Mouse (Mus musculus) heart, embryonic 10.5 days (tissue): ENCODE measurements at regions not wholly inside any gene's neighbourhood (a gene's known extent, or its start where the extent isn't known, plus 50 kb on each side); places are given as distances from the start of the nearest gene placed in this dataset.
"Not testable (repeated sequence)": the region's sequence is repeated elsewhere in the genome, so short reads cannot be mapped to it uniquely, and the experiment has no call there.

Source experiments
- DNase-seq: peaks from one replicate; pipeline ENCODE4 v3.0.0-alpha.2; 2017; ENCODE audit warnings: low spot score
- H3K27ac ChIP-seq: fragments of 300-500 bp; sonication (generic); 2 replicates; pipeline ENCODE4 v1.5.1; 2016; ENCODE audit warnings: mild to moderate bottlenecking
- H3K27me3 ChIP-seq: fragments of 300-500 bp; sonication (generic); 2 replicates; pipeline ENCODE4 v1.6.1; 2016; ENCODE audit warnings: mild to moderate bottlenecking; ENCODE audit not compliant: poor library complexity, insufficient read depth, severe bottlenecking
- H3K36me3 ChIP-seq: fragments of 300-500 bp; sonication (generic); 2 replicates; pipeline ENCODE4 v1.6.1; 2016; ENCODE audit warnings: mild to moderate bottlenecking, moderate library complexity
- H3K4me1 ChIP-seq: fragments of 300-500 bp; sonication (generic); 2 replicates; pipeline ENCODE4 v1.6.1; 2016; ENCODE audit warnings: mild to moderate bottlenecking
- H3K4me3 ChIP-seq: fragments of 300-500 bp; sonication (generic); 2 replicates; pipeline ENCODE4 v1.5.1; 2016; ENCODE audit warnings: mild to moderate bottlenecking, moderate library complexity
- H3K9me3 ChIP-seq: fragments of 300-500 bp; sonication (generic); 2 replicates; pipeline ENCODE4 v1.6.1; 2016; ENCODE audit warnings: mild to moderate bottlenecking, moderate library complexity
- WGBS: fragments of 180-500 bp; shearing (Covaris S2); methylation state at CpG from one replicate; pipeline ENCODE4 v1.1.7; 2016; 5-methylcytosine and 5-hydroxymethylcytosine counted together

GRCm38 (mm10) chr6:37775151-37775550 lies 95.5 kb upstream of the Trim24 start:
- Histone ChIP-seq H3K9me3 (no peaks in the 10 kb centered on the region), H3K4me1 (no peaks in the 10 kb centered on the region), H3K27ac (no peak overlapping the region), H3K27me3 (no peaks in the 10 kb centered on the region), H3K36me3 (no peaks in the 10 kb centered on the region), H3K4me3 (no peak overlapping the region)
- DNase-seq = no peak

GRCm38 (mm10) chr6:37779893-37780292 lies 90.7 kb upstream of the Trim24 start:
- Histone ChIP-seq H3K36me3 (no peaks in the 10 kb centered on the region), H3K4me3 (no peak overlapping the region), H3K9me3 (peaks cover 4% of the 10 kb centered on the region; the same call in 1 of the 2 replicates), H3K4me1 (no peaks in the 10 kb centered on the region), H3K27me3 (no peaks in the 10 kb centered on the region), H3K27ac (no peak overlapping the region)
- no peak for DNase-seq

GRCm38 (mm10) chr6:37781894-37782293 lies 88.7 kb upstream of the Trim24 start:
- H3K4me1 ChIP-seq = no peaks in the 10 kb centered on the region
- no peak overlapping the region for H3K4me3 ChIP-seq
- no peak overlapping the region for H3K27ac ChIP-seq
- no peaks in the 10 kb centered on the region for H3K27me3 ChIP-seq
- peaks cover 4% of the 10 kb centered on the region; the same call in 1 of the 2 replicates for H3K9me3 ChIP-seq
- no peak for DNase-seq
- no peaks in the 10 kb centered on the region for H3K36me3 ChIP-seq

GRCm38 (mm10) chr6:37785280-37785679 lies 85.3 kb upstream of the Trim24 start:
- H3K27me3 ChIP-seq, H3K4me3 ChIP-seq, H3K36me3 ChIP-seq, H3K4me1 ChIP-seq, H3K27ac ChIP-seq, H3K9me3 ChIP-seq, DNase-seq: not testable (repeated sequence)
- WGBS = 77% methylated on average over 3 of the region's 3 CpGs

GRCm38 (mm10) chr6:37785741-37786140 lies 84.9 kb upstream of the Trim24 start:
- Histone ChIP-seq H3K36me3 (no peaks in the 10 kb centered on the region), H3K4me1 (no peaks in the 10 kb centered on the region), H3K27ac (no peak overlapping the region), H3K4me3 (no peak overlapping the region), H3K9me3 (peaks cover 4% of the 10 kb centered on the region; the same call in 1 of the 2 replicates), H3K27me3 (no peaks in the 10 kb centered on the region)
- DNase-seq = no peak
- WGBS = 83% methylated on average over 7 of the region's 7 CpGs

- not testable (repeated sequence) for H3K9me3 ChIP-seq, H3K4me3 ChIP-seq, DNase-seq, H3K36me3 ChIP-seq, H3K4me1 ChIP-seq, H3K27me3 ChIP-seq, H3K27ac ChIP-seq
- WGBS = 86% methylated on average over 4 of the region's 8 CpGs
Observed at GRCm38 (mm10) chr6:37787858-37788257, 82.8 kb upstream of the Trim24 start.

- WGBS = 75% methylated on average over 1 of the region's 1 CpGs
- H3K36me3 ChIP-seq = no peaks in the 10 kb centered on the region
- H3K9me3 ChIP-seq = no peaks in the 10 kb centered on the region
- H3K27ac ChIP-seq = no peak overlapping the region
- DNase-seq = no peak
- H3K4me1 ChIP-seq = no peaks in the 10 kb centered on the region
- no peaks in the 10 kb centered on the region for H3K27me3 ChIP-seq
- H3K4me3 ChIP-seq = no peak overlapping the region
Observed at GRCm38 (mm10) chr6:37790878-37791277, 79.7 kb upstream of the Trim24 start.

- Histone ChIP-seq H3K9me3 (no peaks in the 10 kb centered on the region), H3K4me3 (no peak overlapping the region), H3K36me3 (no peaks in the 10 kb centered on the region), H3K27me3 (no peaks in the 10 kb centered on the region), H3K27ac (no peak overlapping the region), H3K4me1 (no peaks in the 10 kb centered on the region)
- WGBS = 72% methylated on average over 4 of the region's 4 CpGs
- no peak for DNase-seq
Observed at GRCm38 (mm10) chr6:37794211-37794610, 76.4 kb upstream of the Trim24 start.

GRCm38 (mm10) chr6:37795001-37795400 lies 75.6 kb upstream of the Trim24 start:
- Histone ChIP-seq H3K9me3 (no peaks in the 10 kb centered on the region), H3K4me3 (no peak overlapping the region), H3K27ac (no peak overlapping the region), H3K4me1 (no peaks in the 10 kb centered on the region), H3K27me3 (no peaks in the 10 kb centered on the region), H3K36me3 (no peaks in the 10 kb centered on the region)
- DNase-seq = no peak

GRCm38 (mm10) chr6:37803231-37803630 lies 67.4 kb upstream of the Trim24 start:
- Histone ChIP-seq H3K4me1 (no peaks in the 10 kb centered on the region), H3K36me3 (no peaks in the 10 kb centered on the region), H3K4me3 (no peak overlapping the region), H3K27me3 (no peaks in the 10 kb centered on the region), H3K27ac (no peak overlapping the region), H3K9me3 (peaks cover 6% of the 10 kb centered on the region)
- no peak for DNase-seq
- WGBS = 93% methylated on average over 5 of the region's 5 CpGs

- not testable (repeated sequence) for H3K4me1 ChIP-seq, H3K9me3 ChIP-seq, H3K36me3 ChIP-seq, H3K27me3 ChIP-seq, DNase-seq, H3K4me3 ChIP-seq, H3K27ac ChIP-seq
- WGBS = 91% methylated on average over 24 of the region's 24 CpGs
Observed at GRCm38 (mm10) chr6:37805896-37806295, 64.7 kb upstream of the Trim24 start.

- not testable (repeated sequence) for H3K27me3 ChIP-seq, H3K4me3 ChIP-seq, H3K9me3 ChIP-seq, H3K4me1 ChIP-seq, DNase-seq, H3K27ac ChIP-seq, H3K36me3 ChIP-seq
- WGBS = 76% methylated on average over 1 of the region's 10 CpGs
Observed at GRCm38 (mm10) chr6:37806529-37807191, 64.0 kb upstream of the Trim24 start.

GRCm38 (mm10) chr6:37815218-37815617 lies 55.4 kb upstream of the Trim24 start:
- 71% methylated on average over 2 of the region's 2 CpGs for WGBS
- H3K36me3 ChIP-seq, H3K9me3 ChIP-seq, H3K27me3 ChIP-seq, H3K4me1 ChIP-seq, H3K27ac ChIP-seq, DNase-seq, H3K4me3 ChIP-seq: not testable (repeated sequence)
